Mouse (Mus musculus) bone marrow, adult 2 months (tissue): ENCODE measurements at regions not wholly inside any gene's neighbourhood (a gene's known extent, or its start where the extent isn't known, plus 50 kb on each side); places are given as distances from the start of the nearest gene placed in this dataset.

ENCODE experiments used
- H3K27ac ChIP-seq: fragments of 200-500 bp; 2 replicates; pipeline ENCODE4 v1.5.1; 2012; ENCODE audit warnings: low read depth, mild to moderate bottlenecking, control low read depth, inconsistent platforms, low read length; ENCODE audit not compliant: control insufficient read depth, poor library complexity, insufficient read depth
- H3K4me1 ChIP-seq: fragments of 200-500 bp; 2 replicates; pipeline ENCODE4 v1.6.1; 2011; ENCODE audit warnings: low read length; ENCODE audit not compliant: control insufficient read depth, insufficient read depth
- H3K4me3 ChIP-seq: fragments of 200-500 bp; replicated peaks from 2 replicates; pipeline ENCODE3; 2011; ENCODE audit warnings: mild to moderate bottlenecking, low read depth, low read length, control low read depth; ENCODE audit not compliant: control insufficient read depth
- CTCF ChIP-seq: fragments of 200-500 bp; IDR thresholded peaks from 2 replicates; pipeline ENCODE4 v1.5.1; 2011; ENCODE audit warnings: low read length, control low read depth; ENCODE audit not compliant: control insufficient read depth, insufficient read depth
- POLR2A ChIP-seq: fragments of 200-500 bp; IDR thresholded peaks from 2 replicates; pipeline ENCODE4 v1.6.1; 2011; ENCODE audit warnings: low read depth, mild to moderate bottlenecking, control low read depth, low read length, borderline replicate concordance; ENCODE audit not compliant: control insufficient read depth
- WGBS: fragments of 180-500 bp; shearing (Covaris S2); methylation state at CpG from one replicate; pipeline ENCODE4 v1.1.7; 2018; 5-methylcytosine and 5-hydroxymethylcytosine counted together

GRCm38 (mm10) chr10:120635818-120636543 is 159.7 kb upstream of the Hmga2 start:
- WGBS, result 44% methylated on average over 21 of the region's 21 CpGs
- no peaks in the 10 kb centered on the region for H3K4me1 ChIP-seq
- no peak for TF ChIP-seq CTCF
- no peak for TF ChIP-seq POLR2A
- no peak overlapping the region for H3K27ac ChIP-seq
- no peak overlapping the region for H3K4me3 ChIP-seq

- no peak for TF ChIP-seq POLR2A
- TF ChIP-seq CTCF, result no peak
- Histone ChIP-seq H3K4me3 (no peak overlapping the region), H3K4me1 (no peaks in the 10 kb centered on the region), H3K27ac (no peak overlapping the region)
- 72% methylated on average over 5 of the region's 5 CpGs for WGBS
Observed at GRCm38 (mm10) chr10:120635194-120635593, 158.9 kb upstream of the Hmga2 start.

GRCm38 (mm10) chr10:120632071-120632470 is 155.8 kb upstream of the Hmga2 start:
- Histone ChIP-seq H3K4me3 (no peak overlapping the region), H3K4me1 (no peaks in the 10 kb centered on the region), H3K27ac (no peak overlapping the region)
- TF ChIP-seq POLR2A (no peak), CTCF (no peak)
- WGBS, result 56% methylated on average over 2 of the region's 2 CpGs

- Histone ChIP-seq H3K4me3 (no peak overlapping the region), H3K4me1 (no peaks in the 10 kb centered on the region), H3K27ac (no peak overlapping the region)
- WGBS, result 43% methylated on average over 5 of the region's 5 CpGs
- TF ChIP-seq CTCF (no peak), POLR2A (no peak)
Observed at GRCm38 (mm10) chr10:120628066-120628465, 151.8 kb upstream of the Hmga2 start.

- TF ChIP-seq CTCF (no peak), POLR2A (no peak)
- H3K27ac ChIP-seq, result no peak overlapping the region
- no peak overlapping the region for H3K4me3 ChIP-seq
- H3K4me1 ChIP-seq, result no peaks in the 10 kb centered on the region
- WGBS, result 13% methylated on average over 5 of the region's 5 CpGs
Observed at GRCm38 (mm10) chr10:120625474-120625873, 149.2 kb upstream of the Hmga2 start.

GRCm38 (mm10) chr10:120624203-120624942 is 148.1 kb upstream of the Hmga2 start:
- TF ChIP-seq CTCF (no peak), POLR2A (no peak)
- WGBS, result 66% methylated on average over 10 of the region's 10 CpGs
- Histone ChIP-seq H3K4me1 (no peaks in the 10 kb centered on the region), H3K27ac (no peak overlapping the region), H3K4me3 (no peak overlapping the region)

- H3K27ac ChIP-seq, result no peak overlapping the region
- 2% methylated on average over 5 of the region's 5 CpGs for WGBS
Observed at GRCm38 (mm10) chr10:120616406-120617015, 140.2 kb upstream of the Hmga2 start.

GRCm38 (mm10) chr10:120612351-120612750 is 136.1 kb upstream of the Hmga2 start:
- TF ChIP-seq CTCF (no peak), POLR2A (no peak)
- 76% methylated on average over 8 of the region's 8 CpGs for WGBS
- no peak overlapping the region for H3K27ac ChIP-seq
- no peak overlapping the region for H3K4me3 ChIP-seq
- no peaks in the 10 kb centered on the region for H3K4me1 ChIP-seq

More at GRCm38 (mm10) chr10:120616406-120617015, 140.2 kb upstream of the Hmga2 start:
- no peak for TF ChIP-seq CTCF
- no peak for TF ChIP-seq POLR2A
- no peak overlapping the region for H3K4me3 ChIP-seq
- no peaks in the 10 kb centered on the region for H3K4me1 ChIP-seq
